Mouse (Mus musculus) hindbrain, postnatal 0 days (tissue): ENCODE results near the gene 2610507B11Rik. TPM values are rescaled to one million over a fixed set of nuclear protein-coding genes. Genes with fewer than 3 reads are reported as not detected.
A peak's percentile ranks its signal among the peaks of the same experiment; 100 is the strongest.

Source experiments
- ATAC-seq: fragments of 200-750 bp; cut with Nextera tagmentation; 2 replicates; pipeline ENCODE4 v1.8.0; 2017; ENCODE audit warnings: mild to moderate bottlenecking, moderate TSS enrichment, moderate library complexity
- DNase-seq: peaks from one replicate; pipeline ENCODE4 v3.0.0-alpha.2; 2015; ENCODE audit warnings: low spot score
- H3K27ac ChIP-seq: fragments of 300-500 bp; sonication (generic); 2 replicates; pipeline ENCODE4 v1.5.1; 2014; ENCODE audit warnings: mild to moderate bottlenecking
- H3K27me3 ChIP-seq: fragments of 300-500 bp; sonication (generic); 2 replicates; pipeline ENCODE4 v1.6.1; 2014; ENCODE audit warnings: low read length, mixed read lengths; ENCODE audit not compliant: insufficient read depth
- H3K36me3 ChIP-seq: fragments of 300-500 bp; sonication (generic); 2 replicates; pipeline ENCODE4 v1.6.1; 2014; ENCODE audit warnings: low read length, mixed read lengths; ENCODE audit not compliant: insufficient read depth
- H3K4me1 ChIP-seq: fragments of 300-500 bp; sonication (generic); 2 replicates; pipeline ENCODE4 v1.6.1; 2014; ENCODE audit warnings: antibody characterized with exemption, low read length, mixed read lengths; ENCODE audit not compliant: insufficient read depth
- H3K4me2 ChIP-seq: fragments of 300-500 bp; sonication (generic); 2 replicates; pipeline ENCODE4 v1.6.1; 2014; ENCODE audit warnings: low read depth, mild to moderate bottlenecking, low read length, moderate library complexity, mixed read lengths
- H3K4me3 ChIP-seq: fragments of 300-500 bp; sonication (generic); 2 replicates; pipeline ENCODE4 v1.5.1; 2014; ENCODE audit warnings: low read length
- H3K9ac ChIP-seq: fragments of 300-500 bp; sonication (generic); replicated peaks from 2 replicates; pipeline ENCODE4 v1.6.1; 2014; ENCODE audit warnings: mild to moderate bottlenecking, low read length, moderate library complexity, mixed read lengths
- H3K9me3 ChIP-seq: fragments of 300-500 bp; sonication (generic); 2 replicates; pipeline ENCODE4 v1.6.1; 2016; ENCODE audit warnings: low read length, mixed read lengths
- CTCF ChIP-seq: IDR thresholded peaks from 2 replicates; pipeline ENCODE4 v1.5.1; 2016; ENCODE audit warnings: antibody characterized with exemption, control low read depth, low read depth
- WGBS: fragments of 180-500 bp; shearing (Covaris S2); extraction: QIAGEN DNeasy Blood & Tissue Kit; methylation state at CpG from one replicate; pipeline ENCODE4 v1.1.7; 2014; 5-methylcytosine and 5-hydroxymethylcytosine counted together
- polyA plus RNA-seq: library from polyadenylated mRNA; unstranded; fragments of >200 nt; fragmentation: Nextera tagmentation; extraction: Ambion mirVana; gene quantifications from 2 replicates; pipeline ENCODE4 v1.2.1, GENCODE M21; 2015
- total RNA-seq: library from RNA; depleted of rRNA; stranded (reverse); fragments of >200 nt; gene quantifications from 2 replicates; pipeline ENCODE4 v1.2.3, GENCODE M21; 2014

Gene 2610507B11Rik
- total and polyA plus RNA-seq, 2 experiments from 2014 or later = 78.2 to 93.6 TPM

DNA sequence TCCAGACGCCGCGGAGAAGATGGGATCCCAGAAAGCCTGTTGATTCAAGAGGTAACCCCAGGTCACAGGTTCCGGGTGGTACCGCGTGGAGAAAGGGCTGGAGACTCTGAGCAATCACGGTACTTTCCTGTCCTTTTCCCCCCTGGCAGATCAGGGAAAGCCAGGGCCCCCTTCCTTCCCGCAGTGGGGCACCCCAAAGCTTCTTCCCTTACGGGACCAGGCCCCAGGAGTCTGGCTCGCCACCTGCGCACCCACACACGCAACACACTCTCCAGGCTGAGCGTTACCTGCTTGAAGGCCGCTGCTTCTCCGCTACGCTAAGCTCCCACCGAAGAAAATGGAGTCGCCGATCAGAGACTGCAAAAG lies 16.3 kb upstream of the 2610507B11Rik start:
- Histone ChIP-seq H3K9me3 (no peaks in the 10 kb centered on the region), H3K4me1 (peaks cover 14% of the 10 kb centered on the region), H3K4me2 (peak overlapping the region; percentile 81), H3K9ac (peak overlapping the region; percentile 95), H3K36me3 (0 out of 2 replicates have a peak, but pooled peaks cover 3% of the 10 kb centered on the region), H3K27me3 (no peaks in the 10 kb centered on the region), H3K4me3 (peak overlapping the region; percentile 95), H3K27ac (peak overlapping the region; percentile 99)
- DNase-seq (no peak), ATAC-seq (no peak; the same call in 1 of the 2 replicates)
- TF ChIP-seq CTCF = no peak
- WGBS = under 1% methylated on average over 19 of the region's 19 CpGs

DNA sequence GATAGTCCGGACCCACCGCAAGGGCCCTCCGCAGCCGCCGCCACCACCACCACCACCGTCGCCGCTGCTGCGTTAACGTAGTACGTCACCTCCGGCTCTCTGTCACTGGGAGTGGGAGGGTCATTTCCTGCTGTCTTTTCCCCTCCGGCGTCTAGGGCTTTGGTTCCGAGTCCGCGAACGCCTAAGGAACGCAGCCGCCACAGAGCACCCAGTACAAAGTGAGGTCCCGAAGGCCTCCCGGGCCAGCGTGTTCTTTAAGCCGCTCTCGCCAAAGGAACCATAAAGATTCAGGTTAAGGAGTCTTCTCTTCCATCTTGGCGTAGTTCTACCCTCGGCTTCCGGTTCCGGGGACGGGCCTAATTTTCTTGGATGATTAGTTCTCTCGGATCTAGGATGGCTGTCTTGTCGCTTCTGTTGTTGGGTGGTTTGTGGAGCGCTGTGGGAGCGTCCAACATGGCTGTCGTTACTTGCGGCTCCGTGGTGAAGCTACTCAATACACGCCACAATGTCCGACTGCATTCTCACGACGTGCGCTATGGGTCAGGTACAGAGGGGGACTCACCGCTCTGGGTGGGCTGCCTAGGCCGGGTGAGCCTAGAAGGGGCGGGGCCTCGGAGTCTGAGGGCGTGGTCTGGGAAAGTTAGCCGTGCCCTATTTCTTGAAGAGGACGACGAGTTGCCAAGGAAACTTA lies 15.8 kb upstream of the 2610507B11Rik start, which contains the start of the genes Sdf2 and Supt6:
Sdf2 (plus strand) TSS at position 120 of the 691 bp plus-strand sequence.
Supt6 (minus strand) TSS at position 361 of the 691 bp plus-strand sequence.
- DNase-seq (peak; percentile 91), ATAC-seq (peak; percentile 94)
- Histone ChIP-seq H3K4me1 (peaks cover 14% of the 10 kb centered on the region), H3K27me3 (no peaks in the 10 kb centered on the region), H3K27ac (peak within 1 kb of the TSS; percentile 99), H3K36me3 (no peaks in the 10 kb centered on the region), H3K9ac (peak within 1 kb of the TSS; percentile 95), H3K9me3 (no peaks in the 10 kb centered on the region), H3K4me3 (peak within 1 kb of the TSS; percentile 95), H3K4me2 (peak within 1 kb of the TSS; percentile 81)
- 0 out of 2 replicates have a peak, but pooled peaks have one; percentile 1 for TF ChIP-seq CTCF
- WGBS = under 1% methylated on average over 50 of the region's 50 CpGs

DNA sequence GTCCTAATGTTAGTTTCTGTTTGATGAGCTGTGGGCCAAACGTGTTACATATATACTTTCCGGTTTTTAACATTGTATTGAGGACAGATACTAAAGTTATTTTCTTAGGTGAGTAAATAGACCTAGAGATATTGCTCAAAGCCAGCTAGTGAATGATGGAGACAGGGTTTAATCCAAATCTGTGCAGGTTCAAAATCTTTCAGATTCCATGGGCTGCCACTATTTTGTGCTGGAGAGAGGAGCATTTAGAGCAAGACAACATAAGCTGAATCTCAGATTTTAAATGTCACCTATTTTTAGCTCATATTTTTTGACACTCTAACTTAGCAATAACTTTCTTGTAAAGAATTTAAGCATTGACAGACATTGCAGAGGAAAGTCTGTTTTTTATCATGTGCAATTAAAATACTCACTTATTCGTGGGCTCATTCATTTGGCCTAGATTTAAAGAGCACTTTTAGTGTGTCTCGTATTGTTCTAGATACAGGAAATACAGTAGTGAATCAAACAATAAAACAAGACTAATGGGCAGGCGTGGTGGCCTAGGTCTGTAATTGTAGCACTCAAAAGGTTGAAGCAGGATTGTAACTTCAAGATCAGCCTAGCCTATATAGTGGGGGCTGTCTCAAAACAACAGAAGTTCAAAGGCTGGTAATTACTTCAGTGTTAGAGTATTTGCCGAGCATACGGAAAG lies 15.1 kb upstream of the 2610507B11Rik start:
- TF ChIP-seq CTCF = no peak
- DNase-seq (no peak), ATAC-seq (no peak)
- H3K4me2 ChIP-seq = peak overlapping the region; percentile 81
- peak overlapping the region; percentile 95 for H3K4me3 ChIP-seq
- H3K4me1 ChIP-seq = peaks cover 14% of the 10 kb centered on the region
- no peaks in the 10 kb centered on the region for H3K36me3 ChIP-seq
- peak overlapping the region; percentile 95 for H3K9ac ChIP-seq
- no peaks in the 10 kb centered on the region for H3K27me3 ChIP-seq
- no peaks in the 10 kb centered on the region for H3K9me3 ChIP-seq
- 55% methylated on average over 7 of the region's 7 CpGs for WGBS
- peak overlapping the region; percentile 99 for H3K27ac ChIP-seq

DNA sequence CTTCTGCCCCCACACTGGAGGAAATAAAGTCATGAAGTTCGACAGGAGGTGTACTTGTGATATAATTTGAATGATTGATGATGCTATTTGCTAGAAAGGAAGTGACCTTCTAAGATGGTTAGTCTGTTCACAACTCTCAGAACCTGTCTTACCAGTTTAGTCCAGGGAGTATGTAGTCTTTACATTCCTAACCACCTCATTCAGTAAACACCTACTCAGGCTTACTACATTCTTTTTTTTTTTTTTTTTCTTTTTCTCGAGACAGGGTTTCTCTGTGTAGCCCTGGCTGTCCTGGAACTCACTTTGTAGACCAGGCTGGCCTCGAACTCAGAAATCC lies 14.6 kb upstream of the 2610507B11Rik start:
- TF ChIP-seq CTCF = no peak
- peaks cover 5% of the 10 kb centered on the region; the same call in 1 of the 2 replicates for H3K36me3 ChIP-seq
- H3K27ac ChIP-seq = no peak overlapping the region
- no peak overlapping the region for H3K9ac ChIP-seq
- ATAC-seq = no peak
- H3K27me3 ChIP-seq = no peaks in the 10 kb centered on the region
- DNase-seq = no peak
- H3K4me1 ChIP-seq = peaks cover 14% of the 10 kb centered on the region
- WGBS = 81% methylated on average over 3 of the region's 3 CpGs
- H3K4me2 ChIP-seq = peak overlapping the region; percentile 81
- H3K4me3 ChIP-seq = no peak overlapping the region
- no peaks in the 10 kb centered on the region for H3K9me3 ChIP-seq

DNA sequence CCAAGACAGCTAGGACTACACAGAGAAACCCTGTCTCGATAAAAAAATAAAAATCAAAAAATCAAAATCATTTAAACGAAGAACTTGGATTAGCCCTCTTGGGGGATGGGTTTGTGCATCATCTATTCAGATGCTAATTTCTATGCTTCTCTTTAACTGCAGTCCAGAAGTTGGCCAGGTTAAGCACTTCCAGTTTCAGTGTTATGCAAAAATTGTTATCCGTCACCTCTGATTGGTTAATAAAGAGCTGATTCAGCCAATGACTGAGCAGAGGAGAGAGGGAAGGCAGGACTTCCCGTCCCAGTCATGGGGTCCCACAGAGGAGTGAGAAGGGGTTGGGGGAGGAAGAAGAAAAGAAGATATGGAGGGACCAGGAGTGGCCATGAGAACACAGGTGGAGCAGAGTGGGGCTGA lies 13.8 kb upstream of the 2610507B11Rik start:
- H3K9me3 ChIP-seq = no peaks in the 10 kb centered on the region
- H3K36me3 ChIP-seq = peaks cover 11% of the 10 kb centered on the region; the same call in 1 of the 2 replicates
- DNase-seq (no peak), ATAC-seq (no peak)
- H3K4me2 ChIP-seq = no peak overlapping the region
- H3K9ac ChIP-seq = no peak overlapping the region
- H3K27me3 ChIP-seq = no peaks in the 10 kb centered on the region
- H3K27ac ChIP-seq = no peak overlapping the region
- TF ChIP-seq CTCF = no peak
- WGBS = 57% methylated on average over 4 of the region's 4 CpGs
- H3K4me3 ChIP-seq = no peak overlapping the region
- H3K4me1 ChIP-seq = peaks cover 14% of the 10 kb centered on the region

DNA sequence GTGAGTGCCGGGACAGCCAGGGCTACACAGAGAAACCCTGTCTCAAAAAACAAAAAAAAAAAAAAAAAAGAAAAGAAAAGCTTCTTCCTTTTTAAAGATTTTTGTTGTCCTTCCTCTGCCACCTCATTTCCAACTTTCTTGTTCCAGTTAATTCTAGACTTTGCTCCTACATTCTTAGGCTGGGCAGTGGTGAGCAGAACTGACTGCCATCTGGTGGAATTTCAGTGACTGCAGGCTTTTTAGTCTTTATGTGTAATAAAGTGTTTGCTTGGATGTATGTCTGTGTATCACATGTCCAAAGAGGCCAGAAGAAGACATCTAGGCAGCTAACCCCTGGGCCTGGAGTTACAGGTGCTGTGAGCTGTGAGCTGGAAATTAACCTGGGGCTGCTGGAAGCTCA lies 4.9 kb upstream of the 2610507B11Rik start:
- TF ChIP-seq CTCF = peak; percentile 44
- no peak for ATAC-seq
- Histone ChIP-seq H3K27ac (no peak overlapping the region), H3K4me2 (no peak overlapping the region), H3K36me3 (peaks cover 25% of the 10 kb centered on the region), H3K9ac (no peak overlapping the region), H3K4me1 (no peaks in the 10 kb centered on the region), H3K27me3 (no peaks in the 10 kb centered on the region), H3K4me3 (no peak overlapping the region), H3K9me3 (no peaks in the 10 kb centered on the region)
- 100% methylated on average over 1 of the region's 1 CpGs for WGBS
- peak; percentile 35 for DNase-seq
